Mouse (Mus musculus): ENCODE measurements around the gene C1qtnf6.

DNA sequence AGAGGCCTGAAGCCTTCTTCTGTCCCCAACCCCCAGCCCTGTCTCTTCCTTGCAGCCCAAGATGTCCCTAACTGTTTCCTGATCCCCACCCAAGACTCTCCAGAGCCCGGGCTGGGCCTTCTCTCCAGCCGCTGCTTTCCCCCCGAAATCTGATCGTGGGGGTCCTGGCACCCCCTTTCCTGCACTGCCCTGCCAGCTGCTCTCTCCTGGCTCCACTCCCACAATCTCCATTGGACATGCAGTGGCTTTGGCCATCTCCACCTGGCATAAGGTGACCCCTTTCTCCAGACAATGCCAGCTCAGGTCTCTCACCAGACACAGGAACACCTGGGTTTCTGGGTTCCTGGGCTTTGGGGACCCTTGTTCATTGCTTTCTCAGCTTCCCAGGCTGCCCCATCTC, 53.1 kb downstream of the C1qtnf6 start:
- TF ChIP-seq CTCF (IDR thresholded peaks at IDR 0.05; ENCODE audit: borderline replicate concordance, insufficient read depth, low read depth, low read length) (no peak), POLR2A (IDR thresholded peaks at IDR 0.05; ENCODE audit: borderline replicate concordance, insufficient read depth, low read length) (no peak)

Measured in cerebellum, adult 2 months (tissue).